Mouse (Mus musculus) brain, adult 2 months (tissue): ENCODE data around the gene Etv6.
"Not testable (repeated sequence)": the region's sequence is repeated elsewhere in the genome, so short reads cannot be mapped to it uniquely, and the experiment has no call there.

Experiments used
- DNase-seq: peaks from one replicate; pipeline ENCODE4 v3.0.0; 2011; ENCODE audit warnings: low read depth, low spot score

The Etv6 gene

GRCm38 (mm10) chr6:134035490-134036405, at the start of gene Etv6:
Gene Etv6 (plus strand): TSS chr6:134035700.
- DNase-seq = peak; percentile 94

- no peak for DNase-seq
Measured at GRCm38 (mm10) chr6:133986161-133986560, 49.3 kb upstream of the Etv6 start.

GRCm38 (mm10) chr6:133987068-133987591, 48.4 kb upstream of the Etv6 start:
- DNase-seq = no peak

GRCm38 (mm10) chr6:133988011-133988410, 47.5 kb upstream of the Etv6 start:
- DNase-seq = no peak

- DNase-seq = no peak
Measured at GRCm38 (mm10) chr6:133997461-133997860, 38.0 kb upstream of the Etv6 start.

- no peak for DNase-seq
Measured at GRCm38 (mm10) chr6:133997935-133998334, 37.6 kb upstream of the Etv6 start.

GRCm38 (mm10) chr6:134014488-134015110, 20.9 kb upstream of the Etv6 start:
- not testable (repeated sequence) for DNase-seq

GRCm38 (mm10) chr6:134018807-134019206, 16.7 kb upstream of the Etv6 start:
- no peak for DNase-seq

GRCm38 (mm10) chr6:134020821-134021220, 14.7 kb upstream of the Etv6 start:
- no peak for DNase-seq

GRCm38 (mm10) chr6:134026264-134026663, 9.2 kb upstream of the Etv6 start:
- DNase-seq = no peak

GRCm38 (mm10) chr6:134027022-134027421, 8.5 kb upstream of the Etv6 start:
- no peak for DNase-seq

GRCm38 (mm10) chr6:134032451-134032850, 3.0 kb upstream of the Etv6 start:
- no peak for DNase-seq

- no peak for DNase-seq
Measured at GRCm38 (mm10) chr6:134034436-134034835, 1.1 kb upstream of the Etv6 start.

GRCm38 (mm10) chr6:134034904-134035489, 503 bp upstream of the Etv6 start:
- peak; percentile 90 for DNase-seq

- DNase-seq = no peak
Measured at GRCm38 (mm10) chr6:134036491-134036911, 1.0 kb downstream of the Etv6 start.

GRCm38 (mm10) chr6:134036951-134037431, 1.5 kb downstream of the Etv6 start:
- no peak for DNase-seq

GRCm38 (mm10) chr6:134037960-134038359, 2.5 kb downstream of the Etv6 start:
- no peak for DNase-seq

- no peak for DNase-seq
Measured at GRCm38 (mm10) chr6:134038881-134039280, 3.4 kb downstream of the Etv6 start.

- DNase-seq = no peak
Measured at GRCm38 (mm10) chr6:134039351-134039750, 3.9 kb downstream of the Etv6 start.

GRCm38 (mm10) chr6:134040312-134040711, 4.8 kb downstream of the Etv6 start:
- no peak for DNase-seq

GRCm38 (mm10) chr6:134041286-134041685, 5.8 kb downstream of the Etv6 start:
- DNase-seq = no peak

- DNase-seq = no peak
Measured at GRCm38 (mm10) chr6:134041916-134042315, 6.4 kb downstream of the Etv6 start.
